Comparison of ENCODE assay signal across 17 mouse cellular contexts in genomic region chr3:52171303-52171702, GRCm38 (mm10).
"Had no signal": no experiment of that assay in that cellular context is flagged by ENCODE, and none has a peak within 500 bp of the region (broad histone marks: within the 10 kb centered on the region; RNA-seq: fewer than 3 reads in every experiment).

No protein-coding gene starts in this region.

- DNase-seq: lung, adult 18-20 months; lung, embryonic 14.5 days; lung, postnatal 10 days; lung, postnatal 4 days; midbrain, embryonic 14.5 days; right cerebral cortex, postnatal 14 days; thymus, adult 18-20 months; thymus, postnatal 14 days; thymus, postnatal 36 days had no signal

- H3K4me1 ChIP-seq: midbrain, embryonic 12.5 days; stomach, embryonic 15.5 days had no signal

- ATAC-seq: midbrain, embryonic 16.5 days had no signal

- H3K4me2 ChIP-seq: lung, embryonic 14.5 days; midbrain, embryonic 12.5 days; neural tube, embryonic 13.5 days; neural tube, embryonic 15.5 days; stomach, embryonic 15.5 days had no signal

- H3K36me3 ChIP-seq: midbrain, embryonic 10.5 days; midbrain, embryonic 12.5 days; neural tube, embryonic 13.5 days; neural tube, embryonic 15.5 days; stomach, embryonic 15.5 days had no signal

- H3K9me3 ChIP-seq: midbrain, embryonic 10.5 days; midbrain, embryonic 12.5 days; neural tube, embryonic 13.5 days; neural tube, embryonic 15.5 days; stomach, embryonic 15.5 days had no signal

- H3K27me3 ChIP-seq: midbrain, embryonic 12.5 days; neural tube, embryonic 13.5 days; neural tube, embryonic 15.5 days; stomach, embryonic 15.5 days had no signal

- H3K9ac ChIP-seq: lung, embryonic 14.5 days; midbrain, embryonic 12.5 days; neural tube, embryonic 13.5 days; neural tube, embryonic 15.5 days; stomach, embryonic 15.5 days had no signal

- H3K27ac ChIP-seq: midbrain, embryonic 10.5 days; midbrain, embryonic 12.5 days; neural tube, embryonic 13.5 days; neural tube, embryonic 15.5 days; stomach, embryonic 15.5 days; stomach, postnatal 0 days had no signal

- H3K4me3 ChIP-seq: midbrain, embryonic 10.5 days; midbrain, embryonic 12.5 days; myocyte; neural tube, embryonic 13.5 days; neural tube, embryonic 15.5 days; stomach, embryonic 15.5 days had no signal
